Mouse (Mus musculus): ENCODE results near the gene Ssc4d. TPM values are rescaled to one million over a fixed set of nuclear protein-coding genes. Genes with fewer than 3 reads are reported as not detected.

The Ssc4d gene
- 7.0 TPM for polyA plus RNA-seq (2014; fragmentation: Illumina TruSeq; extraction: RNeasy Lipid Tissue Mini Kit (QIAGEN cat#74804); ENCODE audit: low read depth, low replicate concordance)

GRCm38 (mm10) chr5:135974365-135974764 is at the start of gene Ssc4d:
Ssc4d (minus strand) TSS chr5:135974531.

GRCm38 (mm10) chr5:135994725-135995687 is 20.7 kb upstream of the Ssc4d start, which contains the start of gene Dtx2:
Dtx2 (plus strand) TSS chr5:135994800.

GRCm38 (mm10) chr5:135979904-135980303 is 5.6 kb upstream of the Ssc4d start, which contains the start of gene Zp3:
Zp3 (plus strand) TSS chr5:135980099.

GRCm38 (mm10) chr5:135934481-135935175 is 39.7 kb downstream of the Ssc4d start, which contains the start of gene Ywhag:
Ywhag (minus strand) TSS chr5:135934616.

Other genes starting within 250 kb of the Ssc4d start
- 92.4 TPM for gene Tmem120a, start 230.1 kb downstream of the Ssc4d start, polyA plus RNA-seq (2014; fragmentation: Illumina TruSeq; extraction: RNeasy Lipid Tissue Mini Kit (QIAGEN cat#74804); ENCODE audit: low read depth, low replicate concordance)
- gene Styxl1, start 196.1 kb downstream of the Ssc4d start, polyA plus RNA-seq (2014; fragmentation: Illumina TruSeq; extraction: RNeasy Lipid Tissue Mini Kit (QIAGEN cat#74804); ENCODE audit: low read depth, low replicate concordance), result 3.8 TPM
- gene Mdh2, start 196.1 kb downstream of the Ssc4d start, polyA plus RNA-seq (2014; fragmentation: Illumina TruSeq; extraction: RNeasy Lipid Tissue Mini Kit (QIAGEN cat#74804); ENCODE audit: low read depth, low replicate concordance), result 245 TPM
- gene Srrm3, start 167.6 kb downstream of the Ssc4d start, polyA plus RNA-seq (2014; fragmentation: Illumina TruSeq; extraction: RNeasy Lipid Tissue Mini Kit (QIAGEN cat#74804); ENCODE audit: low read depth, low replicate concordance), result not detected
- 85.0 TPM for gene Hspb1, start 86.6 kb downstream of the Ssc4d start, polyA plus RNA-seq (2014; fragmentation: Illumina TruSeq; extraction: RNeasy Lipid Tissue Mini Kit (QIAGEN cat#74804); ENCODE audit: low read depth, low replicate concordance)
- gene Ywhag, start 39.9 kb downstream of the Ssc4d start, polyA plus RNA-seq (2014; fragmentation: Illumina TruSeq; extraction: RNeasy Lipid Tissue Mini Kit (QIAGEN cat#74804); ENCODE audit: low read depth, low replicate concordance), result 136 TPM
- gene Zp3, start 5.6 kb upstream of the Ssc4d start, polyA plus RNA-seq (2014; fragmentation: Illumina TruSeq; extraction: RNeasy Lipid Tissue Mini Kit (QIAGEN cat#74804); ENCODE audit: low read depth, low replicate concordance), result not detected
- gene Dtx2, start 20.3 kb upstream of the Ssc4d start, polyA plus RNA-seq (2014; fragmentation: Illumina TruSeq; extraction: RNeasy Lipid Tissue Mini Kit (QIAGEN cat#74804); ENCODE audit: low read depth, low replicate concordance), result 29.3 TPM
- gene Upk3b, start 64.0 kb upstream of the Ssc4d start, polyA plus RNA-seq (2014; fragmentation: Illumina TruSeq; extraction: RNeasy Lipid Tissue Mini Kit (QIAGEN cat#74804); ENCODE audit: low read depth, low replicate concordance), result 35.5 TPM
- gene Upk3bl, start 80.0 kb upstream of the Ssc4d start, polyA plus RNA-seq (2014; fragmentation: Illumina TruSeq; extraction: RNeasy Lipid Tissue Mini Kit (QIAGEN cat#74804); ENCODE audit: low read depth, low replicate concordance), result not detected
- 12.6 TPM for gene Rasa4, start 109.4 kb upstream of the Ssc4d start, polyA plus RNA-seq (2014; fragmentation: Illumina TruSeq; extraction: RNeasy Lipid Tissue Mini Kit (QIAGEN cat#74804); ENCODE audit: low read depth, low replicate concordance)
- gene Polr2j, start 142.1 kb upstream of the Ssc4d start, polyA plus RNA-seq (2014; fragmentation: Illumina TruSeq; extraction: RNeasy Lipid Tissue Mini Kit (QIAGEN cat#74804); ENCODE audit: low read depth, low replicate concordance), result 89.6 TPM
- gene Lrwd1, start 161.5 kb upstream of the Ssc4d start, polyA plus RNA-seq (2014; fragmentation: Illumina TruSeq; extraction: RNeasy Lipid Tissue Mini Kit (QIAGEN cat#74804); ENCODE audit: low read depth, low replicate concordance), result 15.6 TPM
- 6.9 TPM for gene Alkbh4, start 161.6 kb upstream of the Ssc4d start, polyA plus RNA-seq (2014; fragmentation: Illumina TruSeq; extraction: RNeasy Lipid Tissue Mini Kit (QIAGEN cat#74804); ENCODE audit: low read depth, low replicate concordance)
- gene Orai2, start 196.2 kb upstream of the Ssc4d start, polyA plus RNA-seq (2014; fragmentation: Illumina TruSeq; extraction: RNeasy Lipid Tissue Mini Kit (QIAGEN cat#74804); ENCODE audit: low read depth, low replicate concordance), result 5.1 TPM
- 25.3 TPM for gene Prkrip1, start 224.4 kb upstream of the Ssc4d start, polyA plus RNA-seq (2014; fragmentation: Illumina TruSeq; extraction: RNeasy Lipid Tissue Mini Kit (QIAGEN cat#74804); ENCODE audit: low read depth, low replicate concordance)